Mouse (Mus musculus): ENCODE results near the gene Robo1.

Gene Robo1

DNA sequence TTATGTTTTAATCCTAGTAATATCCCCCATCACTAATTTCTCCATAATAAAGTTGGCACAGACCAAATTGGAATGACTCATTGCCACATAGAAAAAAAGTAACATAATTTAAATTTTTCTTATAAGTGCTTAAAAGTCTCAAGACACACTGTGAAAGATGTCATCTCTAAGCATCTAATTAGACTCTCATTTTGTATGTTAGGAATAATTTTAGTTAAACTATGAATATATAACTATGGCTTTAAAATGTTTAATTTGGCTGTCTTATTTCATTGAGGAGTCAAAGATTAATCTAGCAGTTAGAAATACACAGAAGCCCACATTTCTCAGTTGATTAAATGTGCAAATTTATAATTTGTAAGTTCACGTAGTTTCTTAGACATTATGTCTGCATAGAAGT lies 530.9 kb downstream of the Robo1 start:
- no peak for DNase-seq

DNA sequence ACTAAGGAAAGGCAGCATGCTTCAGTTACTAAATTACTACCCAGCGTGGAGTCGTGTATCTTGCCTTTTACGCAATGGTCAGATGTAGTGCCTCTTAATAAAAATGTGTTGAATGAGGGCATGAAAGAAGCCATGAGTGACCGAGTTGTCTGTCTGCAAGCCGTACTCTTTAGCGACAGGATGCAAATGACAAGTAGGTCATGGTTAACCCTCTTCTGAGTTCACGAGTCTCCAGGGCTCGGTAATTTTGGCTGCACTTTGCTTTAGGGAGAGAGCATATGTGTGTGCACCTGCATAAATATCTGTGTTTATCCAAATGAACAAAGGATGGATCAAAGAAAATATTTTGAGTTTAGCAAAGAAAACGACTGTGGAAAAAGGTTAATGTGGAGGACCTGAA lies 533.0 kb downstream of the Robo1 start:
- peak; percentile 38 to 40 for DNase-seq

DNA sequence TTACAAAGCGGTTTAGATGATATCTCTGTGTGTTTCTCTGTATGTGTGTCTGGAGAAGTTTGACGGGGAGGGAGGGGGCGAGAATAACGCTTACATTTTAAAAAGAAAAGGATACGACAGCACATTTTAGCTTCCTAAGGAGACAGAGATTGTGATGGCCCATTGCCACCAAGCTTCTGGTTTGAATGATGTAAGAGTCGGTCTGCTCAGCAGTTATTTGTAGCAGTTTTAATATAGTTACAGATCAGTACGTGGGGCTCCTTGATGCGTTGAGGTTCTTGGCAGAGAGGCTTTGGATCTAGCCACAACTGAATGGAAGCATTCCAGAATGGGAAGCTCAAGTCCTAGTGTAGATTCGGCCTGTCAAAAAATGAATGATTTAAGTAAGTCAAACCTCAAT lies 546.0 kb downstream of the Robo1 start:
- peak; percentile 27 to 33 for DNase-seq

DNA sequence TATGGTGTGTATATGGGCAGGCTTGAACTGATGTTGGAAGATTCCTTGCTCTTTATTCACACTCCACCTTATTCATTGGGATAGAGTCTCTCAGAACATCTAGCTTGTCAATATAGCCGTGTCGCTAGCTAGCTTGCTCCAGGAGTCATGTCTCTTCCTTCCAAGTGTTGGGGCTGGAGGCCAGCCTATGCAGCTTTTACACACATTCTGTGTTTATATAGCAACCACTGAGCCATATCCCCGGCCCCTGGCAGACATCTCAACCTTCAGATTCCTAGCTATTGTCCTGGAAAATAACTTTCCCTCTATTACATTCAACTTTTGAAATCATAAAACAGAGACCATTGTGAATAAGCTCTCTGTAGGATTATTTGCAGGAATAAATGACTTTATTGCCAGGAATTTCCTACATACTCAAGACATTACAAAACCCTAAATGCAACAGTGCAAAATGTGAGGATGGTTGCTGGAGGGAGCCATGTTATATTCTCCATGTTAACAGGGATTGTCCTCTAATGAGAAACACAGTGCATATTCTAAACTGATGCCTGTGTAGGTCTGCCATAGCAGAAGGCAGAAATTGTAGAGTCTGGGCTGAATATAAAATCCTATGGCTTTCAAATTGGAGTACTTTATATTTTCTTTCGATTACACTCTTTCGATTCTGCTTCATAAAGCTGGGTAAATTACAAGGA lies 546.9 kb downstream of the Robo1 start:
- no peak for DNase-seq

DNA sequence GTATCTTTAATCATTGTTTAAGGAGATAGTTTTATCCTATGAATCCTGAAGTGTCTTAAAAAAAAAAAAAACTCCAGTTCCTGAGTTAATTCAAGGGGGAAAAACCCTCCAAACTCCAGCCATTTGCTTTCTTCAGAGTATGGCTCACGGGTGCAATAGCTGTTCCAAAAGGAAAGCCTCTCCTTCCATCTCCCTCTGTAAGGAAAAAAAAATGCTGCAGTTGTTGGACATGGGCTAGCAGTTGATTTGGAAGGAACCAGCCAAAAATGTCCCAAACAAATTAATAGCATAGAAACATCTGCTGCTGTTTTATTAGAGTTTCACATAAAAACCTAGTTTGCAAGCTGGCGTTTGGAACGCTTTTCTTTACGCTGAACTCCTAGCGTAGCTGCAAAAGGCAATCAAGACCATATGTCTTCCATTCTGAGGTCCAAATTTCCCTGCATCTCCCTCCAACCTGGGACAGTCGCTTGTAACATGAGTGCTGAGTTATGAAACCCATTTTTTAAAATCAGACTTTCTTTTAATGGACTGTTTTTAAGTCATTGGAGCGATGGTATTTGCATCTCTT lies 553.7 kb downstream of the Robo1 start:
- peak; percentile 25 to 28 for DNase-seq

DNA sequence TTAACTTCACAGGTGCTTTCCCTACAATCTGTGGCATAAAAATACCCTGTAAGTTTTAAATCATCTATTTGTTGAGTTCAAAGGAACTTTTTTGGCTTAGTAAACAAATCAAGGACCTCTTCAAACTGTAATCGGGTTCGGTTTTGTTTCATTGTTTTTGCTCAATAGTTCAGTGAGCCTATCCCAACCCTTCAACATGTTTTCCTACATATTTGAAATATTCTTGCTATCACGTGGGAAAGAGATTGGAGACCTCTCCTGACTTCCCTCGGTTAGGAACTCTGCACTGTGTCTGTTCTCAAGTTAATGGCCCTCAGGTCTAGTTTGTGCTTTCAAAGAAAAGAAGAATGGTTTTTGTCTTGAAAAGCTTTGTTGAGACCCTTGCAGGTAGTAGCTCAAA lies 557.9 kb downstream of the Robo1 start:
- no peak for DNase-seq

DNA sequence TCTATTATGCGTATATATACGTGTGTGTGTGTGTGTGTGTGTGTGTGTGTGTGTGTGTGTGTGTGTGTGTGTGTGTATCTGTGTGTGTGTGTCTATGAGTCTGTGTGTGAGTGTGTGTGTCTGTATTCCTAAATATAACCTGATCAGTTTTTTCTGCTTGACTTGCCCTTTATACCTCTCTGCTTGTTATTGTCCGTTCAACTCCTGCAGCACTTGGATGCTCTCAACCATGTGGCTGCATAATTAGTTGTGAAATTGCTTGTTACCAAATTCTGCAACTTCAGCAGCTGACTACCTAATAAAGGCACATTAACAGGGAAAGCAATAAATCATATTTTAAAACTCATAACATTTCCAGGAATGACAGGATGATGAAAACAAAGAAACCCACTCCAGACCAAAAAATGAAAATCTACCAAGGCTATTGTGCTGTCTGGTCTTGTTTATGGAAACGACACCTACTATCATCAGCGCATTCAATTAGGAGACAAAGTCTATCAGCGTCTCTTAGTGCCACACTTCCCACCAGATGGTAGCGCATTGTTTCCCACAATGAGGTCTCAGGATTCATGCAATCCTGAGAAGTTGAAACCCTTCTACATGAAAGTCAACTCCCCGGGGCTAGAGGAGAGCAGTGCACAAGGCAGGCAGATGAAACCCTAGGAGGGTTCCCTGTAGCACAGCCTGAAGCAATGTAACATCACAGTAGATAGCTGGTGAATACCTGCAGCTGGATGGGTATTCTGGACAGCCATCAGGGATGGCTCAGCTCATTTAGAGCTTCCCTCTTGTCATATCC lies 567.0 kb downstream of the Robo1 start:
- no peak for DNase-seq

DNA sequence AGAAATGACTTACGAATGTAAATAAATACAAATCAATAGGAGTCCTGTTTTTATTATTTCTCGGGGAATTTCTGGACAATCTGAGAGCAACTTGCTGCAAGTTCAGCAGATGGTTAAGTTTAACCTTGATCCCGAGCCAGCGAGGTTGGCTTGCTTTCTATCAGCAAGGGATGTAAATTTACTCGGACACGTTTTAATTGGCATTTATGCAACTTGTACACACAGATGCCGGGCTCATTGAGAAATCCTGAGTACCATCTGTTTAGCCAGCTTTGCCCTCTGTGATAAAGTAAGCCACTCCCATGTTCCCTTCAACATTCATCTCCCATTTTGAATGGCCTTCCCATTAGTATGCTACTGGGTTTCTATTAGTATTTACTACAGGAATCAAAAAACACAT lies 580.0 kb downstream of the Robo1 start:
- DNase-seq: peak; percentile 73

DNA sequence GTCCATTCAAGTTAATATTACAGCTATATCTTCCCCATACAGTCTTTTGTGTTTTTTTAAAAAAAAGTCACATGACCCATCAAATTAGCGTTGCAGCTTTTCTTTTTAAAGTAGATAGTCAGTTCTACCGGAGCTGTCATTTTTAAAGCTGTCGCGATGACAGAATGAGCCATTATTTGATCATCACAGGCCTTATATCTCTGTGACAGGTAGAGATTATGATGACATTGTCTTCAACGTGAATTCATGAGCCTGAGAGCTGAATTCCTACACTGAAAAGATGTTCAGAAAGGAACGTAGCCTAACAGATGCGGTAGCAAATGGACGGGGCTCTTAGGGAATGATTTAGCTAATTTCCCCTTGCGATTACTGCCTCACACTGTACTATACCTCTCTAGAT lies 581.3 kb downstream of the Robo1 start:
- DNase-seq: no peak

DNA sequence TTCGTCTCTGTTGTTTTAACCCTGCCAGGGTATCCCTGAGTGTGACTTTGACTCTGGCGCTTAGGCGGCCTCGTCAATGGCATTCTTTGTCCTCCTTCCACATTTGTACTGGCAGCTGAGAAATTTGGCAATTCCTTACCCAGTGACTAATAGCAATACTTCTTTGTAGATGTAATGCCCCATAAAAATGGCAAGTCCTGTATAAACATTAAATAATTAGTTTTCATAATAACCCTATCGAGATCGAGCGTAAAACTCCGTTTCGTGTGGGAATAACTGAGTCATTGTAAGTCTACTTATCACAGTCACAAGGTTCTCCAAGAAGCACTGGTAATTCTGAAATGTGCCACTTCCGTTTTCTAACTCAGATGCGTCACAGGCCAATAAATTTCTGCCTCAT lies 589.0 kb downstream of the Robo1 start:
- DNase-seq: no peak

DNA sequence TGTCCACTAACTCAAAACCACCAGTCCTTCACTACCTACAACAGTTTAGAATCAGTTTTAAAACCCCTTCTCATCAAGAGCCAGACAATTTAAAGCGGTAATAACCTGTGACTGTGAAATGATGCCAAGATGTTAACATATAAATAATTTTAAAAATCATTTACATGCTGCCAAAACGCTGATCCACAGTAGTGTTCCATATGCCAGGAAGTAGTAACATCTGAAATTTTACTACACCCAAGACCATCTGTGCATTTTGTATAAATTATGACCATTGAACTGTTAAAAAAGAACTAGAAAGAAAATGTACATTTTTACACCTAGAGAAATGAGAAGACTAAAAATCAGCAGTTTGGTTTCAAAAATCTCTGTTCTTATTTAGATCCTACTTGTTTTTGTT lies 600.8 kb downstream of the Robo1 start:
- DNase-seq: no peak

DNA sequence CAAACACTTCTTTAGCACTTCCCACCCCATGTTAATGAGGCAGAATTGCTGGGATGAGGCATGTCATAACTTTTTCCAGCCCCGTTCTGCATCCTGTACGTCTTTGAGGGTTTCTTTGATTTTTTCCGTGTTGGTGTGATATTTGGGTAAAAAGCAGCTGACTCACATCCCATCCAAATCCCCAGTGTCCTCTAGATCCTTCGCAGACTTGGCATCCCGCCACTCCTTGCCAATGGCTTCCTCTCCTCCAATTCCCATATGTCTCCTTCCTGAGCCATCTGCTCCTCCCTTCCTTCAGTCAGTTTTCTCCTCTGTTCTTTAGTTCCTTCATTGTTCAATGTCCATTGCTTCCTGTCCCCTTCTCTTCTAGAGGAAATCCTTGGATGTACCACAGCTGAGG lies 605.0 kb downstream of the Robo1 start:
- DNase-seq: peak; percentile 90

DNA sequence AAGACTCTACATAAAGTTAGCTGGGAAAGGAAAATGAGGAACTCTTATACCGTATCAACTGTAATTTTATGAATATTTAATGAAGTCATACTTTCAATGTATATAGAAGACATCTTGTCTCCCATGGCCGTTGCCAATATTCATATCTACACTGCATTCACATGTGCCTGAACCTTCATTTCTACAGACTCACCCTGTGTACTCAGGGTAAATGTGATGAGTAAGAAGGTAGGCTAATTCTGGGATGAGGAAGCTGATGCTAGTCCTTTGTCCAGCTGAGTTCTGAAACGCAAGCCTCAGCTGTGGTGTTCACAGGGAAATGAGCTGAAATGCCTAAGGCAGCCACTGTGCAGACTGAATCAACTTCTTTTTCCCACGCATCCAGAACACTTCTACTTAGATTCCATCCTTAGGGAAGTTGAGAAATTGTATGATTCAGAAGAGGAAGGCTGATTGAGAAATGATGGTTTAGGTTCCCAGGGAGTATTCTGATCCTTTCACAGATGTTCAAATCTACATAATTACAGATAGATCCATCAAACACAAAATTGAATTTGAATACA lies 606.0 kb downstream of the Robo1 start:
- DNase-seq: no peak

DNA sequence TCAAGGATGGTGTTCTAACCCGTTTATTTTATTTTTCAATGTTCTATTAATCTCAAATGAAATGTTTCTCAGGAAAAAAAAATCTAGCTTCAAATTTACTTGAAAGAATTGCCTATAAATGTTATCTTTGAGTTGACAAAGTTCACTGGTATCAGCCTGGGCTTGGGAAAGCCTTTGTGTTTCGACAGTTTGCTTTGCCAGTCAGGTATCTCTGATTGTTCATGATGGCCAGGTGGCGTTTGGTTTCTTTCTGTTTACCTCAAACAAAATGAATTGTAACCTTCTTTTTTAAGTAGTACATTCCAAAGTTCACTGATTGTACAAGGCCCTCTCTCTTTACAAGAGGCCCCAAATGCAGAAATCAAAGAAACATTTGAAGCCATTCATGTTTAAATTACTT lies 611.9 kb downstream of the Robo1 start:
- DNase-seq: no peak

DNA sequence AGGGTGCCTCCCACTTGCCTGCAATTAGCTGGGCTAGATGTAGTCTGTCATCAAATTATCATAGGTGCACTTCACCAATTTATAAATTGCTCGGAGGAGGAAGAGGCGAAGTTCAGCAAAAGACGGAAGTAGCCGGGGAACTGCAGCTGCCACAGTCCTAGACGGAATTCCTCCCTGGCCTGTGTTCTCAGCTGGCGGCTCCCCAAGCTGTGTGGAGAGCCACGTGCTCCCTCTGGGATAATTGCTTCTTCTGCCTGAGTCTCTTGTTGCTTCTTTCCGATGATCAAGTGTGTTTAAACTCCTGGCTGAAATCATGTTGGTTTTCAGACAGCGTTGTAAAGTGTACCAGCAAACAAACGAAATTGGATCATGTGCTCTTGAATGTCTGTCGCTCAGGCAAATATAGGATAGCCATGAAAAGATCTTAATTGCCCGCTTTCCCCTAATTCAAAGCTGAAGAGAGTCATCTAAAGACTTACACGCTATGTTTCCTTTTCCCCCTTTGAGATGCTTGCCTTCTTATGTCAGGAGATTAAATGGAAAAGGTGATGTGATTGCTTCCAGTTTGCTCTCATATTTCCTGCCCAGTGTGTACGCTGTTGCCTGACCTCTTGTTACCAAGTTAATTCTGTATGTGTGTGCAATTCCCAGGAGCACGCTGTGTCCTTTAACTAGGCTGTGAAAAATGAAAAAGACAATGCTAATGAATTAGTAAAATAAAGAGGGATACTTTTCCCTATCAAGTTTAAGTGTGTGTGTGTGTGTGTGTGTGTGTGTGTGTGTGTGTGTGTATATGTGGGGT lies 616.5 kb downstream of the Robo1 start:
- DNase-seq: peak; percentile 57 to 65

DNA sequence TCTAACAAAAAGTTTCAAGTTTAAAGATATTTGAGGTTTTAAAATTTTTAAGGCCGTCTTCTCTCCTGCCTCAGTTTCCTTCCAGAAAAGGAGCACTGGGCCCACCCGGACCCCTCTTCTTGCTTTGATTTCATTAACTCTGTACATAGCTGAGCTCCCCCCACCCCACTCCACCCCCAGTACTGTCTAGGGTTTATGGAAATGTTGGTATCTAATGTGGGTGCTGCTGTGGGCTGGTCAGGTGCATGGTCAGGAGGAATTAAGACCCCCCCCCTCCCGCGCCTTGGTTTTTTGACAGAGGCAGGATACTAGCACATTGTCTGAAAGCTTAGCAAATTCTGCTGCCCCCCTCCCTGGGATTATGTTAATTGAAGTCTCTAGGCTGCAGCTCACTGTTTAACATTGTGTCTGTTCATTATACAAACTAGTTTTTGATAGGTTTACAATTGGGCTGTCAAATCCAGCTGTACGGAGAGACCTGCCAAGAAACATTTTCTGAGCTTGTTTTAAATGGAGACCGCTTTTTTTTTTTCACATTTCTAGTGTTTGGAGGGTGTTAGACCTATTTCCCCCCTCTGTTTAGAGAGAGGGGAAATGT lies 620.5 kb downstream of the Robo1 start:
- no peak for DNase-seq

DNA sequence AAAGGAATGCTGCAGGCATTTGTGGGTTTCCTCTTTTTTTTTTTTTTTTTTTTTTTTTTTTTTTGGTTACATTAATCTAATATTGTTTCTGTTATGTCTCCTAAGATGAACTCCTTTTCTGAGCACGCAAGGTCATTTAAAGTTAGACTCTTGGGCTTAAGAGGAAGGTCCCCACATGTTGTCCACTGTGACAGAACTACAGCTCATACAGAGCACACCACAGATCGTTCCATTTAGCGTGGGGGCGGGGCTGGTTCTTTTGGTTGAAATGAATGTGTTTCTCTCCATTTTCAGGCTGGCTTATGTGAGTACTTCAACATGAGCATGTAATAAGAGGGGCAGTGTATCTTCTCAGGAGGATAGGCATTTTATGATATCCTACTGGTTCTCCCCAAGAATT lies 622.8 kb downstream of the Robo1 start:
- no peak for DNase-seq

DNA sequence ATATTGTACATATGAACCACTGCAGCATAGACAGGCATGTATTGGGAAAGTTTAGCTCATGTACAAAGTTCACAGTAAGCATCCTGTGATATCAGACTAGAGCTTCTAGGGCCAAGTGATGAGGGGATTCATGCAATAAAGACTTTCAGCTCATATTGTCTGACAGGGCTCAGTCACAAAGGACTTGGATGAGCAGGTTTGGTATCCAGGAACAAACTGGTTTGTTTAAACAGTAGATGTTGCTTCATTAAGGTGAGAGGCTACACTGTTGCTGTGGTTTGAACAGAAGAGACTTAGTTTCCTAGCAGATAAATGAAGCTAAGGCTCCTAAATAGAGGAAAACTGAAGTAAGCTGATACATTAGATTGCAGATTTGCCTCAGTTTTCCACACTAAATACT lies 626.8 kb downstream of the Robo1 start:
- DNase-seq: no peak

DNA sequence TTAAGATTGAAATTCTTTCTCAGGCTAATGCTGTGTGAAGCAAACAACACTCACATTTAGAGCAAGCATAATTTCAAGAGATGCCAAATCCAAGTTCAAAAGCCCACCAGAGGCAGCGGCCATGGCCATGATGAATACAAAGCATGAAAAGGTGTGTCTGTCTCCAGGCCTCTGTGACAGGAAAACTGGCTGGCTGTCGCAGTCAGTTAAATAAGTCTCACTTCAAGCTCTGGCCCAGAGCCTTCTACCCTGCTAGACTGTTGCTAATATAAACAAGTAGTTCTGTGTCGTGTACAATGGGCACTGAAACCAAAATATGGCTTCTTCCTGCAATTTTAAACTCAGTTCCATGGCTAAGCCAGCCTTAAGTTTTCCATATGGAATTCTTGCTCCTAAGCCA lies 629.1 kb downstream of the Robo1 start:
- DNase-seq: no peak

DNA sequence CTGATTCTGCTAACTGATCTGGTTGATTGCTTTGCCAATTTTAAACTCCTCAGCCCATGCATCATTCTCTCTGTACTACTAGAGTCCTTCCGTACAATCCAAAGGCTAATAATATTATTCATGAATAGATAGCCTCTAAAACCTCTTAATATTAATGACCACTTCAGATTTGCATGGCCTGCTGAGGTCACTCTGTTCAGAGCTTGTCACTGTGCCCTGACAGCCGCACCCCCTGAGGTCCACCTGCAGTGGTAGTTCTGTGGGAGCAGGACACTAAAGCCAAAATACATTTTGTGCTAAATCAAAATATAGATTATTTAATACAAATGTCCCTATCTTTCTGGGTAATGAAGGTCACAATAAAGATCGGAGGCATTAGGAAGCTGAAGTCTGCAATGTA lies 631.8 kb downstream of the Robo1 start:
- no peak for DNase-seq

DNA sequence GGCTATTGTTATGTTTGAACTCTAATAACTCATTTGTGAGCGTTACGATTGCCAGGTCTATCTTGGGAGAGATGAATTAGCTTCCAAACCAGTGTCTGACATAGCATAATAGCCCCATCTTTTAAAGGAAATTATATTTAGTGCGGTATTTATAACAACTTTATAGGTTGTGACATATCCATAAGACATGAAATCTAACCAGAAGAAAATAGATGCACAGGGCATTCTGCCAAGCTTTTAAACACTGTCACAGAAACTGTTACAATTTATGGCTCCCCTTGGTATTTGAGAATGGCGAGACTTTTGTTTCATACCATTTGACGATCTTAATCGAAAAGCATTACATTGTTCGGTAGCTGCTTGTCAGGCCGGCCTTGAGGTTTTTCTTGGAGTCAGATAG lies 632.7 kb downstream of the Robo1 start:
- no peak for DNase-seq

DNA sequence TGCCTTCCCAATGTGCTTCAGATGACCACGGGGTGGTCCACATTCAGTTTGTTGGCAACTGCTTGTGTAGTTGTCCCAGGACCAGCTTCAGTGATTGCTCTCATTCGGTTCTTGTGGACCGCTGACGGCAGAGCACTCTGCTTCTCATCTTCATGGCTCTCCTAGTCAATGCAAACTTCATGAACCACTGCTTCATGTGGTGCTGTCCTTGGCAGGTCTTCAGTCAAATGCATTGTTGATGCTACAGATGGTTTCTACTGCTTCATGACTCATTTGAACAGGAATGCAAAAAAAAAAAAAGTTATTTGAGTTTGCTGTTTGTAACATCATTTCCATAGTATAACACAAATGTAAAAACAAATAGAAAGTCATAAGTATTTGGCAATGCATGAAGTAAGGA lies 636.3 kb downstream of the Robo1 start:
- no peak for DNase-seq

DNA sequence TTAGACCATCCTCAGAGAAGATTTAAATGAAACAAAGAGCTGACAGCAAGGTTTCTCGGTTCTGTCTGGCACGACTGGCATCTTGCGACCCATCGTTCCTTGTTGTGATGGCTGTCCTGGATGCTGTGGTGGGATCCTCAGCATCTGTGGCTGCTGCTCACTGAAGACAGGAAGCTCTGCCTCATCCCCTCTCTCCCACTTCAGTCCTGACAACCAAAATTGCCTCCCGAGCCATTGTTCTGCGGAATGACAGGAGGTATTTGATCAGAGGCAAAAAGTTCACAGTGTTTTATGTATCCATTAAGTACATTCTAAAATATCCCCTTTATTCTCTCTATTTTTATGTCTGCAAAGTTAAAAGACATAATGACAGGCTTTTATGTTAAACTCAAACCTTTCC lies 643.9 kb downstream of the Robo1 start:
- no peak for DNase-seq

All from cerebellum, adult 18-20 months (tissue).